Mouse (Mus musculus): Measurements from ENCODE around the gene Pla2g3. TPM values are rescaled to one million over a fixed set of nuclear protein-coding genes. Genes with fewer than 3 reads are reported as not detected.
A peak's percentile ranks its signal among the peaks of the same experiment; 100 is the strongest.

Gene Pla2g3
- polyA plus RNA-seq, 1 experiment = 0.62 TPM

DNA sequence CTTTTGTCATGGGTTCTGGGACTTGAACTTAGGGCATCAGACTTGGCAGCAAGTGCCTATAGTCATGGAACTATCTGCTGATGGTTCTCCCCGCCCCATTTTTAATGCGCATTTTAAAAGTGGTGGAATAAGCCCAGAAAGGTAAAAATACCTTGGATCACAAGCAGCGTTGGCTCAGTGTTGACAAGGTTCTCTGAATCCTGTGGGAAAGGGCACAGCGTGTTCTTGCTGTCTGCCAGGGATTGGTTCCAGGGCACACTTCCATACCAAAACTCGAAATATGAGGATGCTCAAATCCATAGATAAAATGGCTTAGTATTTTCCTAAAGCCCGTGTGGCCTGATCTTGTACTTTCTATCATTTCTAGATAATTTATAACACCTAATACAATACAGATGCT is 25.2 kb downstream of the Pla2g3 start:
- H3K4me2 ChIP-seq (ENCODE audit: low read depth) = no peak overlapping the region
- no peaks in the 10 kb centered on the region for H3K36me3 ChIP-seq (ENCODE audit: control insufficient read depth, insufficient read depth)
- H3K79me2 ChIP-seq (ENCODE audit: control insufficient read depth, insufficient read depth) = no peaks in the 10 kb centered on the region
- no peak for TF ChIP-seq REST (IDR thresholded peaks at IDR 0.05; ENCODE audit: insufficient read depth, insufficient read length)
- TF ChIP-seq CEBPB (IDR thresholded peaks at IDR 0.05; ENCODE audit: insufficient read depth, poor library complexity, severe bottlenecking) = no peak
- TF ChIP-seq POLR2AphosphoS2 (IDR thresholded peaks at IDR 0.05; ENCODE audit: insufficient read length, low read depth) = no peak
- no peak overlapping the region for H3K4me3 ChIP-seq
- H3K27me3 ChIP-seq (ENCODE audit: control insufficient read depth, insufficient read depth, insufficient read length) = no peaks in the 10 kb centered on the region
- no peak overlapping the region for H3ac ChIP-seq (ENCODE audit: control insufficient read depth, insufficient read length)

DNA sequence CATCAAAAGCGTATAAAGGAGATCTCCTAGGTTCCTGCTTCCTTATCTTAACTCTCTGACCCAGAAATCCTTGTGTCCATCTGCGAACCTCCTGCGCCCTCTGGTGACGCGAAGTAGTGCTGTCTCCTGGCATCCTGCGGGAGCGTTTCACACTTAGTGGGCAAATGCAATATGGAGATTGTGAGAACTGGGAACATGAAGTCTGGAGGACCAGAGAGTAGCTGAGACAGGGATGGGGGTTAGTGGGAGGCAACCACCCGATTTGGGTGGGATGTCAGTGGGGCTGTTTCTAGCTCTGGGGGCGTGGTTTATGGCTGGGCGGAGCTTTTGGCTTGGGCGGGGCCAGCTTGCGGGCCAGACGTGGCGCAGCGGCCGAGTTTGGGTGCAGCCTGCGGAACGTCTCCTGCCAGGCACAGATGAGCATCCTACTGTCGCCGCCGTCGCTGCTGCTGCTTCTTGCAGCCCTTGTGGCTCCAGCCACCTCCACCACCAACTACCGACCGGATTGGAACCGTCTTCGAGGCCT is 26.5 kb downstream of the Pla2g3 start, which contains the start of gene Selenom:
Gene Selenom (plus strand): TSS at position 156 of the 526 bp plus-strand sequence.
- H3ac ChIP-seq (ENCODE audit: control insufficient read depth, insufficient read length) = peak within 1 kb of the TSS; percentile 2
- H3K79me2 ChIP-seq (ENCODE audit: control insufficient read depth, insufficient read depth) = no peaks in the 10 kb centered on the region
- peaks cover 7% of the 10 kb centered on the region for H3K36me3 ChIP-seq (ENCODE audit: control insufficient read depth, insufficient read depth)
- H3K4me2 ChIP-seq (ENCODE audit: low read depth) = peak within 1 kb of the TSS; percentile 85
- H3K27me3 ChIP-seq (ENCODE audit: control insufficient read depth, insufficient read depth, insufficient read length) = no peaks in the 10 kb centered on the region
- peak within 1 kb of the TSS; percentile 47 for H3K4me3 ChIP-seq
- TF ChIP-seq POLR2A (IDR thresholded peaks at IDR 0.05; ENCODE audit: insufficient read length, low read depth) (peak; percentile 98), SRF (IDR thresholded peaks at IDR 0.05; ENCODE audit: control insufficient read depth, insufficient read length, low read depth) (no peak), MYOG (IDR thresholded peaks at IDR 0.05; ENCODE audit: control insufficient read depth in 1 of 3, insufficient read depth in 1 of 3, insufficient read length in 2 of 3, low read depth in 2 of 3) (no peak), TCF12 (IDR thresholded peaks at IDR 0.05; ENCODE audit: insufficient read depth, poor library complexity, severe bottlenecking) (no peak), POLR2AphosphoS2 (IDR thresholded peaks at IDR 0.05; ENCODE audit: insufficient read length, low read depth) (peak; percentile 99), E2F4 (IDR thresholded peaks at IDR 0.05; ENCODE audit: insufficient read depth) (no peak), USF1 (IDR thresholded peaks at IDR 0.05; ENCODE audit: low read depth) (no peak), MYOD1 (IDR thresholded peaks at IDR 0.05; ENCODE audit: control insufficient read depth in 1 of 3, insufficient read length in 2 of 3, low read depth in 2 of 3) (peak in 1 of 3 experiments; percentile 18), CEBPB (IDR thresholded peaks at IDR 0.05; ENCODE audit: insufficient read depth, poor library complexity, severe bottlenecking) (no peak)

DNA sequence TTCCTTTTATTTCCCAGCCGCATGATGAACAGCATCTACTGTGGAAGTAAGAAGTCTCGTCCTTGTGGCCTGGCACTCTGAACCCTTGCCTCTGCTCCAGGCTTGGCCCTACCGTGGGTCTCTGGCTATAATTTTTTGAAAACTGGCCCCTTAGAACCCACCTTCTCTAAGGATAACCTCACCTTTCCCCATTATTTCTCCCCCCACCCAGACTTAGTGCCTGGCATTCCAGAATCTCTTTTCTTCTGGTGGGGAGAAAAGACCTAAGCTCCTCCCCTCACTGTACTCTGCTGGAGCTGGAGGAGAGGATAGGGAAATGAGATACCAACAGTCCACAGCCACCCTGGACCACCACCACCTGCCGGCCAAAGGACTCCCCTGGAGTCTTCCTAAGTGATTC is 27.1 kb downstream of the Pla2g3 start:
- Histone ChIP-seq H3K4me3 (peak overlapping the region; percentile 47), H3ac (ENCODE audit: control insufficient read depth, insufficient read length) (peak overlapping the region; percentile 2), H3K79me2 (ENCODE audit: control insufficient read depth, insufficient read depth) (no peaks in the 10 kb centered on the region), H3K27me3 (ENCODE audit: control insufficient read depth, insufficient read depth, insufficient read length) (no peaks in the 10 kb centered on the region), H3K4me2 (ENCODE audit: low read depth) (peak overlapping the region; percentile 85), H3K36me3 (ENCODE audit: control insufficient read depth, insufficient read depth) (peaks cover 10% of the 10 kb centered on the region)
- TF ChIP-seq POLR2AphosphoS2 (IDR thresholded peaks at IDR 0.05; ENCODE audit: insufficient read length, low read depth) (no peak), TCF3 (IDR thresholded peaks at IDR 0.05; ENCODE audit: insufficient read length, low read depth) (no peak)

DNA sequence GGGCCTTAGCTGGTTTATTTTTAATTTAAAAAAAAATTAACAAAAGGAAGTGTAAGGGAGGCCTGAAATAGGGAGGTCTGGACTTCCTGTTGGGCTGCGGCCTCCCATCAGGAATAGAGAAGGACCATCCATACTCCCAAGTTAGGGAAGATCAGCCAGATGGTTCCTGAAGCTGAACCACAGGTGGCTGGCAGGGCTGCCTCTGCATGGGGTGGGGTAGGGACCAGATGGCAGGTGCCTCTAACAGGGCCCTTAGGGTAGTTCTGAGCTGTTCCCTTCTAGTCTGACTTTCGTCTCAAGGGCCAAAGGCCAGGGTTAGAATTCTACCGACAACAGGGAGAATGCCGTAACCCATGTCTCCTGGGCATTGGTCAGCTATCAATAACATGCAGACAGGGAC is 27.6 kb downstream of the Pla2g3 start:
- TF ChIP-seq MYOD1 (IDR thresholded peaks at IDR 0.05; ENCODE audit: control insufficient read depth in 1 of 3, insufficient read length in 2 of 3, low read depth in 2 of 3) (peak in 1 of 3 experiments; percentile 28), TCF3 (IDR thresholded peaks at IDR 0.05; ENCODE audit: insufficient read length, low read depth) (no peak)
- Histone ChIP-seq H3K36me3 (ENCODE audit: control insufficient read depth, insufficient read depth) (peaks cover 14% of the 10 kb centered on the region), H3K27me3 (ENCODE audit: control insufficient read depth, insufficient read depth, insufficient read length) (no peaks in the 10 kb centered on the region), H3K79me2 (ENCODE audit: control insufficient read depth, insufficient read depth) (no peaks in the 10 kb centered on the region), H3K4me2 (ENCODE audit: low read depth) (peak overlapping the region; percentile 85), H3K4me3 (peak overlapping the region; percentile 47), H3ac (ENCODE audit: control insufficient read depth, insufficient read length) (no peak overlapping the region)

DNA sequence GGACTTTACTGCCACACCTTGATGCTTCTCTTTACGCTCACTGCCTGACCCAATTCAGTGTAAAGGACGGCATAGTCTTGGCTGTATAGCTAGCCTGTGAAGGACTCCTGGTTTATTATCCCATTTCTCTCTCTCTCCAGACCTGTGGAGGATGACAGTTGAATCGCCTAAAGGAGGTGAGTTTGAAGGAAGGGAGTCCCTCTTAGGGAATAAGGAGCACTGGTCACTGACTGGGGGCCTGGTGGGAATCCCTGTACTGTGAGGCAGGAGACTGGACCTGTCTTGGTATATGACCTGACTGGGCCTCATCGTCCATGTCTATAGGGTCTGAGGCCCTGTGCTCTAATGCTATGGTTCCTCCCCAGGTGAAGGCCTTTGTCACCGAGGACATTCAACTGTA is 28.0 kb downstream of the Pla2g3 start:
- no peak for TF ChIP-seq MYOD1 (IDR thresholded peaks at IDR 0.05; ENCODE audit: control insufficient read depth in 1 of 3, insufficient read length in 2 of 3, low read depth in 2 of 3)
- TF ChIP-seq POLR2A (IDR thresholded peaks at IDR 0.05; ENCODE audit: insufficient read length, low read depth) = no peak
- TF ChIP-seq POLR2AphosphoS2 (IDR thresholded peaks at IDR 0.05; ENCODE audit: insufficient read length, low read depth) = no peak
- TF ChIP-seq USF1 (IDR thresholded peaks at IDR 0.05; ENCODE audit: low read depth) = no peak
- no peak for TF ChIP-seq REST (IDR thresholded peaks at IDR 0.05; ENCODE audit: insufficient read depth, insufficient read length)
- TF ChIP-seq TCF3 (IDR thresholded peaks at IDR 0.05; ENCODE audit: insufficient read length, low read depth) = no peak
- TF ChIP-seq MYOG (IDR thresholded peaks at IDR 0.05; ENCODE audit: control insufficient read depth in 1 of 3, insufficient read depth in 1 of 3, insufficient read length in 2 of 3, low read depth in 2 of 3) = no peak
- no peak for TF ChIP-seq TCF12 (IDR thresholded peaks at IDR 0.05; ENCODE audit: insufficient read depth, poor library complexity, severe bottlenecking)
- no peak for TF ChIP-seq CEBPB (IDR thresholded peaks at IDR 0.05; ENCODE audit: insufficient read depth, poor library complexity, severe bottlenecking)
- no peak for TF ChIP-seq SRF (IDR thresholded peaks at IDR 0.05; ENCODE audit: control insufficient read depth, insufficient read length, low read depth)
- H3ac ChIP-seq (ENCODE audit: control insufficient read depth, insufficient read length) = no peak overlapping the region
- peak overlapping the region; percentile 85 for H3K4me2 ChIP-seq (ENCODE audit: low read depth)
- peaks cover 15% of the 10 kb centered on the region for H3K36me3 ChIP-seq (ENCODE audit: control insufficient read depth, insufficient read depth)
- no peaks in the 10 kb centered on the region for H3K27me3 ChIP-seq (ENCODE audit: control insufficient read depth, insufficient read depth, insufficient read length)
- H3K79me2 ChIP-seq (ENCODE audit: control insufficient read depth, insufficient read depth) = no peaks in the 10 kb centered on the region
- H3K4me3 ChIP-seq = no peak overlapping the region

Data from myocyte (in vitro differentiated cells).